Mouse (Mus musculus) C2C12 (cell line): ENCODE measurements at regions not wholly inside any gene's neighbourhood (a gene's known extent, or its start where the extent isn't known, plus 50 kb on each side); places are given as distances from the start of the nearest gene placed in this dataset.

Experiments
- CEBPB ChIP-seq: IDR thresholded peaks from one replicate; pipeline ENCODE4 v1.6.1; 2011; ENCODE audit warnings: low read depth, mild to moderate bottlenecking, control low read depth, moderate library complexity
- CTCF ChIP-seq: IDR thresholded peaks from one replicate; pipeline ENCODE4 v1.5.1; 2011; ENCODE audit not compliant: control insufficient read depth, insufficient read depth, insufficient read length
- FOSL1 ChIP-seq: IDR thresholded peaks from one replicate; pipeline ENCODE4 v1.8.0; 2011; ENCODE audit warnings: mild to moderate bottlenecking, low read length; ENCODE audit not compliant: poor library complexity, insufficient read depth, severe bottlenecking

- TF ChIP-seq CTCF (no peak), FOSL1 (no peak), CEBPB (no peak)
These were observed 383.1 kb downstream of the Lrig3 start for GRCm38 (mm10) chr10:126349076-126349475.
